Mouse (Mus musculus): ENCODE measurements around the gene Kifc3. TPM values are rescaled to one million over a fixed set of nuclear protein-coding genes. Genes with fewer than 3 reads are reported as not detected.

The Kifc3 gene
- total and polyA plus RNA-seq, 3 experiments: 0.78 to 1.8 (median 1.7) TPM

DNA sequence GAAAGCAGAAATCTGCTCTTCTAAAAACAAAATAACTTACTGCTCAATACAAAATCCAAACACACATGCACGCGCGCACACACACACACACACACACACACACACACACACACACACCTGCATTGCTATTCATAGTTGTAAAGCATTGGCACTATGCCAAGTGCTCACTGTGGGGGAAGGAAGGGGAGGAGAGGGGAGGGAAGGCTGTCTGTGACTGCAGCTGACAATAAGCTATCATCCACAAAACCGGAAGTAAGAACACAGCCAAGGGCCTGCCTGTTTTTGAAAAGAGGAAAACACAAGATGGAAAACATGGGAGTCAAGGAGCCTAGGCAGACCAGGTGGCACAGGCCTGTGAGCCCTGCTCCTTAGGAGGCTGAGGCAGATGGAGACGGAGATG is 42.6 kb upstream of the Kifc3 start:
- dilution Hi-C loops (cut with MboI; ENCODE audit: extremely low pct_ligation_motif_present, extremely low pct_unique_long_range_greater_than_20kb, low sequenced_read_pairs) (no loop called here), in situ Hi-C loops (cut with MboI; ENCODE audit: low pct_ligation_motif_present, low pct_unique_long_range_greater_than_20kb, low sequenced_read_pairs) (no loop called here)
- DNase-seq (ENCODE audit: extremely low read depth): no peak
- Histone ChIP-seq H3K27ac (ENCODE audit: insufficient read depth, low read depth) (no peak overlapping the region), H3K79me2 (replicated peaks; ENCODE audit: control insufficient read depth, extremely low read depth, insufficient read depth, poor library complexity, severe bottlenecking) (no peaks in the 10 kb centered on the region), H3K4me1 (ENCODE audit: control insufficient read depth in 1 of 2, insufficient read depth in 2 of 2) (peaks cover 0 to 4% of the 10 kb centered on the region in 2 experiments; a peak in 2 of 4 replicates), H3K27me3 (replicated peaks) (peaks cover 35% of the 10 kb centered on the region), H3K9me3 (replicated peaks; ENCODE audit: low read length) (no peaks in the 10 kb centered on the region), H3K9ac (ENCODE audit: insufficient read depth, low read depth) (no peak overlapping the region), H3K4me2 (ENCODE audit: insufficient read depth, low read depth, poor library complexity, severe bottlenecking) (no peak overlapping the region), H3K4me3 (replicated peaks in 1 of 3; ENCODE audit: low read depth in 2 of 3, low read length in 2 of 3, poor library complexity in 1 of 3) (no peak overlapping the region), H3K36me3 (replicated peaks in 1 of 2; ENCODE audit: control insufficient read depth in 1 of 2, insufficient read depth in 1 of 2, low read length in 1 of 2) (no peaks in the 10 kb centered on the region)
- TF ChIP-seq UBTF (IDR thresholded peaks at IDR 0.05; ENCODE audit: low read depth, low read length) (no peak), USF1 (IDR thresholded peaks at IDR 0.05; ENCODE audit: low read depth, low read length) (no peak), ETS1 (conservative IDR thresholded peaks at IDR 0.05; ENCODE audit: low read depth, low read length) (no peak), NELFE (IDR thresholded peaks at IDR 0.05; ENCODE audit: low read depth, low read length) (no peak), BHLHE40 (IDR thresholded peaks at IDR 0.05; ENCODE audit: low read depth, low read length) (no peak), RAD21 (IDR thresholded peaks at IDR 0.05; ENCODE audit: low read depth, low read length) (no peak), TBP (conservative IDR thresholded peaks at IDR 0.05; ENCODE audit: low read depth, low read length) (no peak), KAT2A (IDR thresholded peaks at IDR 0.05; ENCODE audit: insufficient replicate concordance, low read length) (no peak)

GRCm38 (mm10) chr8:95243853-95244252 is 41.2 kb upstream of the Kifc3 start:
- TF ChIP-seq GABPA (IDR thresholded peaks at IDR 0.05; ENCODE audit: insufficient replicate concordance, low read depth, low read length) (no peak), ETS1 (conservative IDR thresholded peaks at IDR 0.05; ENCODE audit: low read depth, low read length) (no peak), USF2 (conservative IDR thresholded peaks at IDR 0.05; ENCODE audit: low read depth, low read length) (no peak), PAX5 (IDR thresholded peaks at IDR 0.05; ENCODE audit: low read length) (no peak), TBP (conservative IDR thresholded peaks at IDR 0.05; ENCODE audit: low read depth, low read length) (no peak)
- Histone ChIP-seq H3K27ac (ENCODE audit: insufficient read depth, low read depth) (no peak overlapping the region), H3K4me2 (ENCODE audit: insufficient read depth, low read depth, poor library complexity, severe bottlenecking) (no peak overlapping the region), H3K4me1 (ENCODE audit: control insufficient read depth in 1 of 2, insufficient read depth in 2 of 2) (peaks cover 0 to 4% of the 10 kb centered on the region in 2 experiments; a peak in 2 of 4 replicates), H3K9ac (ENCODE audit: insufficient read depth, low read depth) (no peak overlapping the region), H3K36me3 (replicated peaks in 1 of 2; ENCODE audit: control insufficient read depth in 1 of 2, insufficient read depth in 1 of 2, low read length in 1 of 2) (no peaks in the 10 kb centered on the region), H3K27me3 (replicated peaks) (peaks cover 37% of the 10 kb centered on the region), H3K79me2 (replicated peaks; ENCODE audit: control insufficient read depth, extremely low read depth, insufficient read depth, poor library complexity, severe bottlenecking) (no peaks in the 10 kb centered on the region), H3K9me3 (replicated peaks; ENCODE audit: low read length) (no peaks in the 10 kb centered on the region), H3K4me3 (replicated peaks in 1 of 3; ENCODE audit: low read depth in 2 of 3, low read length in 2 of 3, poor library complexity in 1 of 3) (no peak overlapping the region)
- DNase-seq (ENCODE audit: extremely low read depth): no peak
- dilution Hi-C loops (cut with MboI; ENCODE audit: extremely low pct_ligation_motif_present, extremely low pct_unique_long_range_greater_than_20kb, low sequenced_read_pairs) (no loop called here), in situ Hi-C loops (cut with MboI; ENCODE audit: low pct_ligation_motif_present, low pct_unique_long_range_greater_than_20kb, low sequenced_read_pairs) (no loop called here)

GRCm38 (mm10) chr8:95242826-95243571 is 40.4 kb upstream of the Kifc3 start:
- TF ChIP-seq ZMIZ1 (IDR thresholded peaks at IDR 0.05; ENCODE audit: low read depth, low read length): no peak
- no peak for TF ChIP-seq UBTF (IDR thresholded peaks at IDR 0.05; ENCODE audit: low read depth, low read length)
- no peak for TF ChIP-seq POLR2AphosphoS2 (IDR thresholded peaks at IDR 0.05; ENCODE audit: low read depth, low read length)
- TF ChIP-seq NELFE (IDR thresholded peaks at IDR 0.05; ENCODE audit: low read depth, low read length): no peak
- no peak for TF ChIP-seq TBP (conservative IDR thresholded peaks at IDR 0.05; ENCODE audit: low read depth, low read length)
- TF ChIP-seq RAD21 (IDR thresholded peaks at IDR 0.05; ENCODE audit: low read depth, low read length): no peak
- no peak for TF ChIP-seq ETS1 (conservative IDR thresholded peaks at IDR 0.05; ENCODE audit: low read depth, low read length)
- no peak for TF ChIP-seq SIN3A (IDR thresholded peaks at IDR 0.05; ENCODE audit: low read length)
- TF ChIP-seq USF2 (conservative IDR thresholded peaks at IDR 0.05; ENCODE audit: low read depth, low read length): no peak
- TF ChIP-seq EP300 (IDR thresholded peaks at IDR 0.05; ENCODE audit: low read length): no peak
- TF ChIP-seq MYC (IDR thresholded peaks at IDR 0.05; ENCODE audit: low read depth, low read length): no peak
- no peak for TF ChIP-seq GABPA (IDR thresholded peaks at IDR 0.05; ENCODE audit: insufficient replicate concordance, low read depth, low read length)
- no peak for TF ChIP-seq CHD1 (IDR thresholded peaks at IDR 0.05; ENCODE audit: low read depth, low read length)
- H3K4me3 ChIP-seq (replicated peaks in 1 of 3; ENCODE audit: low read depth in 2 of 3, low read length in 2 of 3, poor library complexity in 1 of 3): no peak overlapping the region
- in situ Hi-C loops (cut with MboI; ENCODE audit: low pct_ligation_motif_present, low pct_unique_long_range_greater_than_20kb, low sequenced_read_pairs): no loop called here

More at GRCm38 (mm10) chr8:95242826-95243571, 40.4 kb upstream of the Kifc3 start:
- no peak for DNase-seq (ENCODE audit: extremely low read depth)
- peaks cover 0 to 4% of the 10 kb centered on the region in 2 experiments; a peak in 2 of 4 replicates for H3K4me1 ChIP-seq (ENCODE audit: control insufficient read depth in 1 of 2, insufficient read depth in 2 of 2)
- dilution Hi-C loops (cut with MboI; ENCODE audit: extremely low pct_ligation_motif_present, extremely low pct_unique_long_range_greater_than_20kb, low sequenced_read_pairs): no loop called here
- H3K27me3 ChIP-seq (replicated peaks): peaks cover 33% of the 10 kb centered on the region
- H3K27ac ChIP-seq (ENCODE audit: insufficient read depth, low read depth): no peak overlapping the region
- no peaks in the 10 kb centered on the region for H3K79me2 ChIP-seq (replicated peaks; ENCODE audit: control insufficient read depth, extremely low read depth, insufficient read depth, poor library complexity, severe bottlenecking)
- no peak overlapping the region for H3K9ac ChIP-seq (ENCODE audit: insufficient read depth, low read depth)
- H3K4me2 ChIP-seq (ENCODE audit: insufficient read depth, low read depth, poor library complexity, severe bottlenecking): no peak overlapping the region
- no peaks in the 10 kb centered on the region for H3K36me3 ChIP-seq (replicated peaks in 1 of 2; ENCODE audit: control insufficient read depth in 1 of 2, insufficient read depth in 1 of 2, low read length in 1 of 2)
- H3K9me3 ChIP-seq (replicated peaks; ENCODE audit: low read length): no peaks in the 10 kb centered on the region

All from CH12.LX (cell line).